Mouse (Mus musculus) erythroblast, adult 5-6 weeks (primary cell): ENCODE measurements around the gene Gm49354. TPM values are rescaled to one million over a fixed set of nuclear protein-coding genes. Genes with fewer than 3 reads are reported as not detected.
"Not testable (repeated sequence)": the region's sequence is repeated elsewhere in the genome, so short reads cannot be mapped to it uniquely, and the experiment has no call there.

Experiments used
- ATAC-seq: replicated peaks from 2 replicates; pipeline ENCODE4 v1.8.0; 2016; ENCODE audit warnings: moderate number of reproducible peaks, mild to moderate bottlenecking, moderate TSS enrichment, inconsistent platforms; ENCODE audit not compliant: poor library complexity, low FRiP score, severe bottlenecking
- total RNA-seq, 2 experiments: library from RNA; stranded (forward) in 1 of 2; stranded (reverse) in 1 of 2; fragments of 150-400 nt in 1 of 2; fragments of 200-764, 138-1000 nt in 1 of 2; gene quantifications; 2 replicates each; pipeline versions ENCODE4 v1.2.3 to v1.2.4; 2015 to 2017; ENCODE audit warnings: low replicate concordance in 2 of 2

Gene Gm49354
- total RNA-seq (2015; ENCODE audit: low replicate concordance) (not detected in 2 replicates), total RNA-seq (2017; ENCODE audit: low replicate concordance) (254 and 1,206 TPM in 2 replicates)

DNA sequence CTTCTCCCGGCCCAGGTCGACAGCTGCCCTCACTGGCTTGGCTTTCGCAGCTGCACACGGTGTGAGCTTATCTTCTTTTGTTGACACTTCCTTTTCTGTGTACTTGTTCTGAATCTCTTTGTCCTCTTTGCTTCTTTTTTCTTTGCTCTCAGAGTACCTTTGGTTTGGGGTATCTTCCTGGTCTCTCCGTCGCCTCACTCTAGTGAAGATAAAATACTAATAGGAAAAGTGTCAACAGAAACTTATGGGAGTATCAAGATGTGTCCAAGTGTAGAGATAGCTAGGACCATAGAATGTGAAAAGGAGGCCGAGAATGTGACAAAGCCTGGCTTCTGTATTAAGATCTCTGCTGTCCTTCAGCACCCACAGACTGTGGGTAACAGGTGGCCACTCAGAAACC is at the start of gene Gm49354:
Gm49354 (minus strand) TSS at position 101 of the 400 bp plus-strand sequence.
- no peak for ATAC-seq

DNA sequence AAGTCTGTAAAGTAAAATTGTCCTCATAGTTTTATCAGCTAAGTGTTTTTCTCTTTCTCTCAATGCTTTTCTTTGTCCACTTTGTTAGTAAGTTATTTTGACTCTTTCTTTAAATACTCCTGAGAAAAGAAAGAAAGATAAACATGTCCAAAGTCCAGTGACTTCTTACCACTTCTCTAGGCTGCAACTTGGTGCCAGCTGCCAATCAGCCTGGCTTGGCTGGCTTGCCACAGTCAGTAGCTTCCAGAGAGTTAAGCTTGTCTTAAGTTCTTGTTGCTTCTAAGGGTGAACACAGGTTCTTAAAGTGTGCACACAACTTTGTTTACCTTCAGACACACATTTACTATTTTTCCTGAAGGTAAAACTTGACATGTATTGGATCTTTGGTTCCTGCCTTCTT is 43.9 kb upstream of the Gm49354 start:
- no peak for ATAC-seq

DNA sequence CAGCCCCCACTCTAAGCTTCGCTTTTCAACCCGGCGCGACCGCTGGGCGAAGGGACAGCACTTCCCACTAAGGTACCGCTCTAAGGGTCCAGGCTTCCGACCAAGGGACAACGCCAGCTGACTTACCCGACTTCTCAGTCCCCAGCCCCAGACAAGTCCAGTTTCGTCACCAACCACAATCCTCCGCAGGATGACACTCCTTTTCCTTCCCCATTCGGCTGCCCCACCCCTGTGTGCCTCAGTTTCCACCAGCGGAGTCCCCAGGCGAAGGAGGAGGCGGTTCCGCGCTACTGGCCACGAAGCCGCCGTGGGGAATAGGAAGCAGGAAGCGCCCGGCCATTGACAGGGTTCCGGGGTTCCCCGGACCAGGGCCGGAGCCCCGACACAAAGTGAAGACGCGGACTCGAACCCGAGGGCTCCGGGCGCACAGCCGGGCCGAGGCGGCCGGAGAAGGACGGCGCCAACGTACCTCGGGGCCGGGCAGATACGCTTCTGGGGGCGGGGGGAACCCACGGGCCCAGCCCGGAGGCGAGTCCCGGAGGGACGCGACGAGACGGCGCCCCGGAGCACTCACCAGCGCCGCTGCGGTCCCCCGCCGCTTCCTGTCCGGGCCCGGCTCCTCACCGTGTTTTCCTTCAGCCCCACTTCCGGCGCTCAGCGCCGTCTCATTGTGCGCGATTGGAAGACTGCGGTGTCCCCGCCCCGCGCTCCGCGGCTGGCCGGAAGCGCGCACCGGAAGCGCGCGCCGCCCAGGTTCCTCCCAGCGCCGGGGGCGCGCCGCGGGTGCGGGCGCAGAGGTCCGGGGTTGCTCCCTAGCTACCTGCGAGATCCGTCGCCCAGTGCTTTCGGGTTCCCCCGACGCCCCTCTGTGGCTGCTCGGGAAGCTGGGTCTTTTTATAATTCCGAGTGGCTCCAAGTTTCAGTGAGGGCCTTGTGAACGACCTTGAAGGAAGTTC is 40.7 kb upstream of the Gm49354 start, which contains the start of gene Tut7:
Tut7 (minus strand) TSS at position 641 of the 956 bp plus-strand sequence.
- ATAC-seq = peak; percentile 79

DNA sequence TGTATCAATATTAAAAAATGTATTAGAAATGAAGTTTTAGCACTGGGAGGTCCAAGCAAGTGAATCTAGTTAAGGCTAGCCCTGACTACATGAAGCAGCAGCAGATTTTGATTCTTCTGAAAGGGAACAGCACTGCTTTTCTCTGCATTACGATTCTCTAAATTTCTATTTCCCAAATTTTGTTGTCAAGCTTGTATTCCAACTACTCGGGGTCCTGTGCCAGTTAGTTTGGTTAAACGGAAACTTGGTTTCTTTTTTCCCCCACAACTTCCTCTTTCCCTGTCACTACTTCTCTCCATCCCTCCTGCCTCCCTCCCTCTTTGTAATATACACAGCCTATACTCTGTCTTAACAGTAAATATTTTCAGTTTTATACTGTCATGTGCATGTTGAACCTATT is 38.8 kb upstream of the Gm49354 start:
- no peak for ATAC-seq

DNA sequence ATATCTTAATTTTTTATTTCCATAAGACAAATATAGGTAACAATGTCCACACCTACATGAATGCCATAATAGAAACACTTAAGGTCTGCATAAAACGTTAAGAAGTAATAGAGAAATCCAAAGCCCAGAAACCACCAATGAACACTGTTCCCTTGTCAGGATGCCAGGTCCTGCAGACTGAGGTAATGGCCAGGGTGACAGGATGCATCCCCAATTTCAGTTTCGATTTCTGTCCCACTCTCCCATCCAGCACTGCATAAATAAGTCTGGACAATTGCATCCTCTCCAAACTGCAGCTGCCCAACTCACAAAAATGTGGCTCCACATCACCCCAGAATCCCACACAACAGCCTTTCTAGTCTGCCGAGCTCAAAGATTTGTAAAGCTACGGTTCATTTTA is 38.1 kb upstream of the Gm49354 start:
- ATAC-seq = 0 out of 2 replicates have a peak, but pooled peaks have one; percentile 14

DNA sequence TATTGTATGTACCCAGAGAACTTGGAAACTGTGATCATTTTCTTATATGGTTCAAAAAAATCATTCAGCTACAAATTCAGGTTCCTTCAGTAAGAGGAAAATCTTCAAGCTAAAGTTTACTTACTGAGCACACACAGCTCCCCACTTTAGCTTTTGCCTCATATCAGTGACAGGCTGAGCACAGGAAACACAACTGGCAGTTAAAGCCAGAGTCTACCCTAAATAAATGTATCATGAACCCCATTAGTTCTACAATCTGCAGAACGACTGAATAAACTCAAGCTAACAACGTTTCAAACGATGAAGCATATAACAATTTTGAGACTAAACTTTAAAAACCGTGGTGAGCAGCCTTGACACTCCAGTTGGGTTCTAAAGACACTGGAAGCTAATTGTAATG is 35.3 kb upstream of the Gm49354 start:
- ATAC-seq = no peak

DNA sequence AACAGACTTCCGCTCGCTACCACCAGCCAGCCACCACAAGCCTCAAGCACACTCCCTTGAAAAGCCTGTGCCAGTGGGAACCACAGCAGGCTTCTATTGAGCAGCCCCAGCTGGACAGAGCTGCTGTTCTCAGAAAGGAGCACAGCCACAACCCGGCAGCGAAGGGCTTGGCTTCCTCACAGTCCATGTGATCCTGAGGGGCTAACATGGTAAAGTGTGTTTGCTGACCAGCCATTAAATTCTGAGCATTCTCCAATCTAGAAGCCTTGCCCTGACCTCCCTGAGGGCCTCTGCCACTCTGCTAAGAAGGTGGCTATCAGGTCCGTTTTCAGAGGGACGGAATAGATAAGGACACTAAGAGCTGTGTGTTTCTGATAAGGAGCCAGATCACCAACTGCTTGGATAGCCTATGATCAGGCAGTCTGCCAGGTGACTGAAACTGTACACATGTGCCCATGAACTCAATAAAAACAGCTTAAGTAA is 32.1 kb upstream of the Gm49354 start:
- ATAC-seq = peak; percentile 88

DNA sequence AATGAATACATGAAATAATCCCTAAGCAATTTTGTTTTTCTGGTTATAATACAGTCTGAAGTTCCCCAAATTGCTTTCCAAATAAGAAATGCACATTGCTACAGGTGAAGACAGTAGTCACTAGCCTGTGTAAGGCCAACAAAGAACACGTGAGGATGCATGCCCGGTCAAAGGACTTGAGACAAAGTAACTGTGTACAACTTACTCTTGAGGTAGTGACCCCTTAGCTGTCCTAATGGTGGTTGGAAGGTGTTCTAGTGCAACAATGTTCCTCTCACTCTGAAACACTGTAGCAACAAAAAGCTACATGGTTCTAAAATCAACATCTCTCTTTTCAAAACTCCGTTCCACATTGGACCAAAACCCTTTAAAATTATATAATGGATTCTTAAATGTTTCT is 29.5 kb upstream of the Gm49354 start:
- ATAC-seq = no peak

DNA sequence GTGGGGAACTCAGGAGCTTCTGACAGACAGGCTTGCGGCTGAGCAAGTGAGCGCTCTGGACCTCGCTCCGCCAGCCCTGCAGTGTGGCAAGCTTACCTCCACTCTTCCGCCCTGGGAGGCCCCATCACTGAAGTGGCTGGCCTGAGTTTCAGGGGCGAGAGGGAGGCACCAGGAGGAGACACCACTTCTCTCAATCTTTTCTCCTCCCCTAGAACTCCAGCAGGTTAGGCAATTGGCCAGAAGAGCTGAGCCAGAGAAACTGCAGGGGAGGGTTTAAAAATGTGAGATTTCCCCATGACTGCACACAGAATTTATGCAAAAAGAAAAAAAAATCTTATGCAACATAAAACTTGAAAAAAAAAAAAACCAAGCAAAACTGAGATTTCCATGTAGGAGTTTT is 19.0 kb upstream of the Gm49354 start:
- ATAC-seq = no peak

DNA sequence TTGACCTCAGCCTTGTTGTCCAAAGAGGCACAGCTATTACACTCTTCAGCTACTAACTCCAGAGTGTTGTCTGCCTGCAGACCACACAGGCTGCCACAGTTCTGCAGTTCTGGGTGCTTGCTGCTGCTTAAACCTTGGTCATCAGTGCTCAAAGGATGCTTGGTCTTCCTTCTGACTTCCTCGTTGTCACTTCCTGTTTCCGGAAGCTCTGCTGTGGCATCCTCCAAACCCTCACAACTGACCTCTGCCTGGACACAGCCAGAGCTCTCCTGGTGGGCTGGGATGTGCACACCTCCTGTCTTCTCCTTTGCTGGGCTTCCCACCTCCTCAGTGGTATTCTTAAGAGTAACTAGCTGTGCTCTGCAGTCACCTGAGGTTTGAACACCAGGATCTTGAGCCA is 18.0 kb upstream of the Gm49354 start:
- no peak for ATAC-seq

DNA sequence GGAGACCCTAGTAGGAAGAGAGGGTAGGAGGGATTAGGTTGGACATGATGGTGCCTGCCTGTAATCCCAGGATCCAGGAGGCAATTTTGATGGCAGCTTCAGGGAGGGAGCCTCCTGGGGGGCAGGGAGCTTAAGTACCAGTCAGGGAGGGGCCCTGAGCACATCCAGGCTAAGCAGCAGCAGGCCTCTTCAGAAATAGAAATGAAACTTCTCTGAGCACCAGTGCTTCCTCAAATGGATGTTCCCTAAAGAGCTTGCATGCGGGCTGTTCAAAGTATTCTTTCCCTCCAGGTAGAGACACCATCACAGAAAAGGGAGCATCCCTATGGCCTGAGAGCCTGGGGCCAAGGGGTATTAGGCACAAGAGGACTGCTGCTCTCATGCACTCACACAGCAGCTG is 16.3 kb upstream of the Gm49354 start:
- ATAC-seq = no peak

DNA sequence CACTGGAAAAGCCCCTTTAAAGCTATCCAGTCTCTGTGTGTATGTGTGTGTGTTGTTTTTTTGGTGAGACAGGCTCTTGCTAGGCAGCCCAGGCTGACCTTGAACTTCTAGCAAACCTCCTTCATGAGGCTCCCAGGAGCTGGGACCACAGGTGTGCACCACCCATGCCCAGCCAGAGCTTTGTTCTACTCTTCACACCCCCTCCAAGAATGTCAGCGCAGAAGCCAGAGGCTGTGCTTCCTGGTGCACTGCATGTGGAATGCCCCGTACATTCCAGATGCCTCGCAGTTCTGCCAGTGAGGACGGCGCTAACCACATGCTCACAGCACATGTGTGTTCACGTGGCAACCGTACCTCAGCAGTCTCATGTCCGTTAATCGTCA is 14.4 kb upstream of the Gm49354 start:
- ATAC-seq = peak; percentile 7

DNA sequence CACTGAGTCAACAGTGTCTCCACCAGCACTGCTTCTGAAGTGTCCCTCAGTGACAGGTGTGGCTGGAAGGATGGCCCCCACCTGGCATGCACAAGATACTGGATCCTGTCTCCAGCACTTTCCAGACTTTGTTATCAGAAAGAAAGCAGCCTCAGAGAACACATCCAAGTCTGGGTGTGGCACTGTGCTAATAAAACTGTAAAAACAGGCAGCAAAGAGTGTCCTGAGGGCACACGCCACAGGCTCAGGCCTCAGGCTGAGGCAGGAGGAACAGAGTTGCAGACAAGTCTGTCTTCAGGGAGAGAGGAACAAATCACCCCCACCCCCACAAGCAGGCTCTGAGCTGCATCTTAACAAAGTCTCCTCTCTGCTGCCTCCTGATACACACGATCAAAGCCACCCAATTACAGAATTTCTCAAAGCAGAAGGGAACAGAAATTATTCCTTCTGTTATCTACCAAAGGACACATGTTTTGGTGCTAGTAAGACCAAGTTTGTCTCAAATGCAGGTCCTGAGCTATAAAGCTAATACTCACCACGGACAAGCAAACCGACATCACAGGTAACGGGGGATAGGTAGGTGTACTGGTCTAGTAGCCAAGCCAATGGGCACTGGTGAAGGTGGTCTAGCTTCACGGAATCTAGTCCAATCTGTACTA is 13.9 kb upstream of the Gm49354 start:
- ATAC-seq = peak; percentile 86

DNA sequence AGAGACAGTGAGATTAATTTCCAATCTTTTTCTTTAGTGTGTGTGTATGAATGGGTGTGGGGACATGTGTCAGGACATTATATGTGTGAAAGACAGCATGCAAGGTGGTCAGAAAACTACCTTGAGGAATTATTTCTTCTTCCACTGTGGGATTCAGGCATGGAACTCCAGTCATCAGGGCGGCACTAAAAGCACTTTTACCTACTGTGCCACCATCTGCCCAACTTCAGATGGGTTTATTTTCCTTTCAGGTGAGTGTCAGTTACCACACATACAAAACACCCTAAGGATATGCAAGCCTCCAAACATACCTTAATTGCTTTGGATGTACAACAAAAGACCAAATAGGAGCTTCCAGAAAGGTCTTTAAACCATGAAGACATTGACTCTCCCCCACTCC is 12.7 kb upstream of the Gm49354 start:
- ATAC-seq = no peak

DNA sequence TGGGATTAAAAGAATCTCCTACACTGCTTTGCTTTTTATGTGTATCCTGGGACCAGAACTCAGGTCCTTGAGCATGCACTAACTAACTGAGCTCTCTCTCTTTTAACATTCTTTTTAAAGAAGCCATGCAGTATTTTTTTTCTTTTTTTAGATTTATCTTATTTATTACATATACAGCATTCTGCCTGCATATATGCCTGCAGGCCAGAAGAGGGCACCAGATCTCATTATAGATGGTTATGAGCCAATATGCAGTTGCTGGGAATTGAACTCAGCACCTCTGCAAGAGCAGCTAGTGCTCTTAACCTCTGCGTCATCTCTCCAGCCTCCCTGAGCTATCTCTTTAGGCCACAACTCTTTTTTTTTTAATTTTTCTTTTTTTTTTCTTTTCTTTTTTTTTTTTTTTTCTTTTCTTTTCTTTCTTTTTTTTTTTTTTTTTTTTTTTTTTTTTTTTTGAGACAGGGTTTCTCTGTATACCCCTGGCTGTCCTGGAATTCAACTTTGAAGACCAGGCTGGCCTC is 2.2 kb downstream of the Gm49354 start:
- ATAC-seq = not testable (repeated sequence)

DNA sequence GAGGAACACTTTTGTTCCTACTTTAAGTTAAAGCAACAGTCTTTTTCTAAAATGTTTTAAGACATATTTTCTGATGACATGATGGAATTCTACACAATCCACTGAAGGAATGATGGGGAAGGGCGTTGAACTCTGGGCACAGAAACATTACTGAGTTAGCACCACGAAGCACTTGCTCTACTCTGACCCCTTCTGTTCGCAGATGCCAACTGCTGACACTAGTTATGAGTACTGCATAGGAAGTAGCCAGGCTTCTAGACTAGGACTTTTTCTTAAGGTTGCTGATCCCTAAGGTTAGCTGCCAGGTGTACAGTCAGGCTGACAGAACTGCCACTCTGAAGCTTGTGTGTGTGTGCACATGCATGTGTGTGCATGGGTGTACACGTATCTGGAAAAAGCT is 2.8 kb downstream of the Gm49354 start:
- peak; percentile 49 for ATAC-seq

DNA sequence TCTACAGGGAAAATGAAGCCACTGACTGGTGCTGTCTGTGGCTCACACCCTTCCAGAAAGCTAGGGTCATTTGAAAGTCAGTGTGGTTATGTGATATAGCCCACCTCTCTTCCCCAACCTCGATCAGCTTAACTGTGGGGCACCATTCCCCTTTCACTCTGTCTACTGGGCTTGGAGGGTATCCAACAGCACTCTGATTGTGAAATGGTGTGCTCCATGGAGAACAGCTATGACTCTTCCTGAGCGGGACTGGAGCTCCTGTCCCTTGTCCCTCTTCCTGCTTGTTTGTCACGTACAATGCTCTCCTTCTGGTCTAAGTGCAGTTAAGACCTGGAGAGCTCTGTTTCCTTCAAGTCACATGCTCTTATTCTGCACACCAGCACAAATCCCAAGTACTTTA is 6.9 kb downstream of the Gm49354 start:
- no peak for ATAC-seq

DNA sequence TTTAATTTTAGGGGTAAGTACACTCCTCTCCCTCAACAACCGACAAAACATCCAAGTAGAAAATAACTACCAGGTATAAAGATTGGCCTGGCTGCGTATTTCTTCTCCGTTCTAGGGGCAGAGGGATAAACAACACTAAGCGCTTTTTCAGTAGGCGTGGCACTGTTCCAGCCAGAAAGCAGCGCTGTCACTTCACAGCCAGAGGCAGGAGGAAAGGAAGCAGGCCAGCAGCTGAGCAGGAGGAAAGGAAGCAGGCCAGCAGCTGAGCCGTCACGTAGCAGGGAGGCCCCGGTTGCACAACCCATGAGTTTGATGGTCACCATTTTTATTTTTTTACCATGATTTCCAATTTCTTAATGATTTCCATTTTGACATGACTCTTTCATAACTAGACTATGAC is 10.8 kb downstream of the Gm49354 start:
- peak; percentile 56 for ATAC-seq

DNA sequence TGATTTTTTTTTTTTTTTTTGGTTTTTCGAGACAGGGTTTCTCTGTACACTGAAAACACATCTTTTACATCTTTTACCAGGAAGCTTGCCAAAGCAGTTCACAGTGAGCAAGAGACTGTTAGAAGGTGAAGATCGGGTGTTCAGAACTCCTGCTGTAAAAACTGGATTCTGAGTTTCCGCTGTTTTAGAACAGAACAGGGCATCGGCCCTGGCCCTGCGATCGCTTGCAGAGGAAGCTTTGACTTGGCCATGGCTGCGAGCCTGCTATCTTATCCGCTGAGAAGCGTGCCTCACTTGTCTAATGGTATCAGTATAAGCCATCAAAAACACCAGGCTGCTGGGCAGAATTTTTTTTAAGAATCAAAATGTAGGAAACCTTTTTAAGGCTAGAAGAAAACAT is 11.2 kb downstream of the Gm49354 start:
- 0 out of 2 replicates have a peak, but pooled peaks have one; percentile 8 for ATAC-seq

DNA sequence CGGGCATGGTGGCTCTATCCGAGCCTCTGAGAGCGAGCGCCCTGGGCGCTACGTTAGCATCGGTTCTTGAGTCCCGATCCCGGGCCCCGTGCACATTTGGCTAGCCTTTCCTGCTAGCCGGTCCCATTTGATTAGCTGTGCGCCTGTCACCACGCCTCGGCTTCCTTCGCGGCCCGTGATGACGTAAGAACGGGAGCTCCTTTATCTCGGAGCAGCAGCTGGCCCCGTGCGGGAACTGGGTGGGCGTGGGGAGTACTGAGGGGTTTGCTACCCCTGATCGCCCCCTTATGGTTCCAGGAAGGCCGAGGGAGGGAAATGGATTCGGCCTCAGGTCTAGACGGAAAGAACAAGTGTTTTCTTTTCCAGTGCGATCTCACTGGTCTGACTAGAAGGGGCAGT is 11.9 kb downstream of the Gm49354 start:
- peak; percentile 71 for ATAC-seq
